Mouse (Mus musculus) lung, embryonic 14.5 days (tissue): ENCODE results near the gene Ppp1r10. TPM values are rescaled to one million over a fixed set of nuclear protein-coding genes. Genes with fewer than 3 reads are reported as not detected.
"Not testable (repeated sequence)": the region's sequence is repeated elsewhere in the genome, so short reads cannot be mapped to it uniquely, and the experiment has no call there.

Experiments used
- ATAC-seq: fragments of 200-750 bp; cut with Nextera tagmentation; 2 replicates; pipeline ENCODE4 v1.8.0; 2017; ENCODE audit warnings: mild to moderate bottlenecking, moderate TSS enrichment, moderate library complexity; ENCODE audit not compliant: insufficient read depth
- DNase-seq: peaks from one replicate; pipeline ENCODE4 v3.0.0-alpha.2; 2015
- H3K27ac ChIP-seq: fragments of 300-500 bp; sonication (generic); 2 replicates; pipeline ENCODE4 v1.5.1; 2014; ENCODE audit warnings: low read depth, mild to moderate bottlenecking, moderate library complexity
- H3K27me3 ChIP-seq: fragments of 300-500 bp; sonication (generic); 2 replicates; pipeline ENCODE4 v1.6.1; 2014; ENCODE audit warnings: low read length, control low read depth; ENCODE audit not compliant: insufficient read depth
- H3K36me3 ChIP-seq: fragments of 300-500 bp; sonication (generic); 2 replicates; pipeline ENCODE4 v1.6.1; 2014; ENCODE audit warnings: control low read depth; ENCODE audit not compliant: insufficient read depth
- H3K4me1 ChIP-seq: fragments of 300-500 bp; sonication (generic); 2 replicates; pipeline ENCODE4 v1.6.1; 2014; ENCODE audit warnings: antibody characterized with exemption, control low read depth; ENCODE audit not compliant: insufficient read depth
- H3K4me2 ChIP-seq: fragments of 300-500 bp; sonication (generic); 2 replicates; pipeline ENCODE4 v1.6.1; 2014; ENCODE audit warnings: mild to moderate bottlenecking
- H3K4me3 ChIP-seq: fragments of 300-500 bp; sonication (generic); 2 replicates; pipeline ENCODE4 v1.5.1; 2014; ENCODE audit warnings: low read depth, low read length
- H3K9ac ChIP-seq: fragments of 300-500 bp; sonication (generic); 2 replicates; pipeline ENCODE4 v1.6.1; 2014
- H3K9me3 ChIP-seq: fragments of 300-500 bp; sonication (generic); 2 replicates; pipeline ENCODE4 v1.6.1; 2016; ENCODE audit warnings: low read depth, low read length, control low read depth
- CTCF ChIP-seq: IDR thresholded peaks from 2 replicates; pipeline ENCODE4 v1.5.1; 2016; ENCODE audit warnings: antibody characterized with exemption, low read depth
- WGBS: fragments of 180-500 bp; shearing (Covaris S2); extraction: QIAGEN DNeasy Blood & Tissue Kit; methylation state at CpG from one replicate; pipeline ENCODE4 v1.1.7; 2014; 5-methylcytosine and 5-hydroxymethylcytosine counted together
- polyA plus RNA-seq: library from polyadenylated mRNA; unstranded; fragments of >200 nt; fragmentation: Nextera tagmentation; extraction: Ambion mirVana; gene quantifications from 2 replicates; pipeline ENCODE4 v1.2.1, GENCODE M21; 2014

Ppp1r10 gene
- polyA plus RNA-seq, 1 experiment from 2014 or later, result 36.3 TPM

GRCm38 (mm10) chr17:35932608-35933007 is 16.4 kb downstream of the Ppp1r10 start:
- Histone ChIP-seq H3K4me3 (no peak overlapping the region), H3K27me3 (no peaks in the 10 kb centered on the region), H3K36me3 (peaks cover 39% of the 10 kb centered on the region), H3K9me3 (no peaks in the 10 kb centered on the region), H3K4me2 (no peak overlapping the region), H3K9ac (no peak overlapping the region), H3K4me1 (no peaks in the 10 kb centered on the region), H3K27ac (no peak overlapping the region)
- TF ChIP-seq CTCF, result no peak
- ATAC-seq (no peak), DNase-seq (no peak)
- 88% methylated on average over 4 of the region's 4 CpGs for WGBS

DNA sequence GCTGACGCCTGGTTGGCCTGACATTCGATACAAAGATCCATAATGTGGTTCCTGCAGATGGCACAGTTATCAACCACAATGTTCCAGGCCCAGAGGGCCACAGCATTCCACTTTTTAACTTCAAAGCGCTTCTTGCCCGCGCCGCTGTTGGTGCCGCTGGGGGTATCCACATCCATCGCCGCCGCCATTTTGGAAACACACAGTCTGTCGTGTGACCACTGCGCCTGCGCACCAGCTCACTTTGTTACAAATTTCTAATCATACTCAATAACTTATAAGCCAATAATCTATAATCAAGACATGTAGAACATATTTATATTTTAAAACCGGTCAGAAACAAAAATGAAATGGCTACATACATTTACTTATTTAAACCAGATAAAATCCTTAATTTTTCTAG is 19.5 kb downstream of the Ppp1r10 start:
- H3K36me3 ChIP-seq, H3K4me1 ChIP-seq, H3K4me2 ChIP-seq, H3K4me3 ChIP-seq, DNase-seq, H3K9me3 ChIP-seq, H3K9ac ChIP-seq, H3K27me3 ChIP-seq, ATAC-seq, H3K27ac ChIP-seq: not testable (repeated sequence)
- 80% methylated on average over 14 of the region's 14 CpGs for WGBS

GRCm38 (mm10) chr17:35937700-35938348 is 21.6 kb downstream of the Ppp1r10 start:
- no peak overlapping the region for H3K27ac ChIP-seq
- peak; percentile 85 for TF ChIP-seq CTCF
- no peaks in the 10 kb centered on the region for H3K36me3 ChIP-seq
- no peaks in the 10 kb centered on the region for H3K9me3 ChIP-seq
- no peaks in the 10 kb centered on the region for H3K4me1 ChIP-seq
- H3K4me3 ChIP-seq, result no peak overlapping the region
- no peaks in the 10 kb centered on the region for H3K27me3 ChIP-seq
- no peak overlapping the region for H3K4me2 ChIP-seq
- H3K9ac ChIP-seq, result no peak overlapping the region
- DNase-seq (peak; percentile 72), ATAC-seq (0 out of 2 replicates have a peak, but pooled peaks have one; percentile 69)
- WGBS, result 36% methylated on average over 2 of the region's 2 CpGs

DNA sequence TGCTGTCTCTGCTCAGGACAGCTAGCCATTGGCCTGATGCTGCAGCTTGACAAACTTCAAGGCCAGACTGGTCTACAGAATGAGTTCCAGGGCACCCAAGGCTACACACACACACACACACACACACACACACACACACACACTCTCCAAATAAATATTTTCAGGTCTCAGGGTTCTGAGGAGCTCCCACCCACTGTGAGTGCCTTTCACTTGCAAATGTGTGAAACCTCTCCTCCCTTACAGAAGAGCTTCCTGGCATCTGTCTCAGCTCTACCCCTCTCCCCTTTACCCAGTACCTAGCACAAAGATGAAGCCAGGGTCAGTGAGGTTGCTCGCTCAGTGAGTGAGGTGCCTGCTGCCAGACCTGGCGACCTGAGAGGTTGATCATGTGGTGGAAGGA is 22.9 kb downstream of the Ppp1r10 start:
- 37% methylated on average over 2 of the region's 2 CpGs for WGBS
- H3K9ac ChIP-seq, result no peak overlapping the region

GRCm38 (mm10) chr17:35939941-35940340 is 23.7 kb downstream of the Ppp1r10 start:
- DNase-seq, result no peak
- Histone ChIP-seq H3K4me3 (no peak overlapping the region), H3K4me2 (no peak overlapping the region), H3K4me1 (no peaks in the 10 kb centered on the region), H3K9me3 (no peaks in the 10 kb centered on the region), H3K27me3 (no peaks in the 10 kb centered on the region), H3K36me3 (no peaks in the 10 kb centered on the region), H3K9ac (no peak overlapping the region), H3K27ac (no peak overlapping the region)
- no peak for ATAC-seq
- 67% methylated on average over 1 of the region's 1 CpGs for WGBS
- no peak for TF ChIP-seq CTCF

More for the DNA sequence above, 22.9 kb downstream of the Ppp1r10 start:
- Histone ChIP-seq H3K4me2 (no peak overlapping the region), H3K36me3 (no peaks in the 10 kb centered on the region), H3K9me3 (no peaks in the 10 kb centered on the region), H3K4me3 (no peak overlapping the region), H3K4me1 (no peaks in the 10 kb centered on the region), H3K27me3 (no peaks in the 10 kb centered on the region), H3K27ac (no peak overlapping the region)
- TF ChIP-seq CTCF, result no peak
- ATAC-seq, result no peak
- DNase-seq, result no peak

- H3K27ac ChIP-seq, H3K9me3 ChIP-seq, H3K9ac ChIP-seq, H3K27me3 ChIP-seq, ATAC-seq, H3K36me3 ChIP-seq, H3K4me3 ChIP-seq, H3K4me1 ChIP-seq, DNase-seq, H3K4me2 ChIP-seq: not testable (repeated sequence)
Measured at GRCm38 (mm10) chr17:35950946-35951345, 34.7 kb downstream of the Ppp1r10 start.

DNA sequence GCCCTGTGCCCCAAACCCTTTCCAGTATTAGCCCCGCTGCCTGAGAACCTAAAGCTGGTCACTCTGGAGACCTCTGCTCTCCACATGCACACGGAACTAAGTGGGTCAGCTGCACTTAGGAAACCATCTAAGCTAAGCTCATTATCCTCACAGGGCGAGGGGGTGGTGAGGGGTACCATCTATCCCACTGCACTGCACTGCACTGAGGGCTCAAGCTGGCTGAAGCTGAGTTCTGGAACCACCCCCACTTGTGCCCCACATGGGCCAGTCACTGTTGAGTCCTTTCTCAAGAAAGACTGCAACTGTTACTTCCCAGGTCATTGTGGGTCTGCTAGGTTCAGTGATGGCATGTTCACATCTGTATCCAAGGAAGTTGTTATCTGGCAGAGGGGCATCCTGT is 36.3 kb downstream of the Ppp1r10 start:
- not testable (repeated sequence) for DNase-seq

GRCm38 (mm10) chr17:35954665-35955064 is 38.4 kb downstream of the Ppp1r10 start:
- Histone ChIP-seq H3K4me3 (no peak overlapping the region), H3K4me2 (no peak overlapping the region), H3K9me3 (no peaks in the 10 kb centered on the region), H3K27me3 (no peaks in the 10 kb centered on the region), H3K36me3 (peaks cover 44% of the 10 kb centered on the region), H3K4me1 (no peaks in the 10 kb centered on the region), H3K27ac (no peak overlapping the region), H3K9ac (no peak overlapping the region)
- no peak for DNase-seq
- no peak for ATAC-seq
- 76% methylated on average over 8 of the region's 8 CpGs for WGBS
- TF ChIP-seq CTCF, result no peak

More for the DNA sequence above, 36.3 kb downstream of the Ppp1r10 start:
- H3K4me2 ChIP-seq, H3K4me3 ChIP-seq, H3K27ac ChIP-seq, H3K9ac ChIP-seq, ATAC-seq, H3K9me3 ChIP-seq, H3K27me3 ChIP-seq, H3K4me1 ChIP-seq: not testable (repeated sequence)
- H3K36me3 ChIP-seq, result peaks cover 23% of the 10 kb centered on the region
- WGBS, result 53% methylated on average over 2 of the region's 3 CpGs
